Mouse (Mus musculus) kidney, postnatal 36 days (tissue): Measurements from ENCODE around the gene Gal3st2b.
"Not testable (repeated sequence)": the region's sequence is repeated elsewhere in the genome, so short reads cannot be mapped to it uniquely, and the experiment has no call there.

Experiments used
- DNase-seq, 2 experiments: peaks; one replicate each; pipeline ENCODE4 v3.0.0; 2021 to 2022; ENCODE audit warnings: mixed read lengths in 2 of 2

The Gal3st2b gene

DNA sequence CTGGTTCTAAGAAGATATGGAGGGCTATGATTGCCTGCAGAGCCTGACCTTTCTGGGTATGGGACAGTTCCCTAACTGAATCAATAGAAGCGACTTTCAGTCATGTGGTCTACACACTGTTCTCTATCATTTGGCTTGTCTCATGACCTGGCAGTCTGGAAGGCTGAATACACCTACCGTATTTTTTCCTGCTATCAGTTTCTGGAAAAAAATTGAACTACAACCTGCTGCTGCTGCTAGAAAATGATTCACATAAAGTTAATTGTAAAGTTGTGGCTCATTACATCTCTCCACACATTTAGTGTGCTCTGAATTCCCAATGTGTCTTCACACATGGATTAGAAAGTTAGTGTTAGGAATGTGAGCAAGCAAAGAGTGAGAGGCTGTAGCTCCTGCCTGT is at the start of gene Gal3st2b:
Gal3st2b (plus strand) TSS at position 301 of the 400 bp plus-strand sequence.
- DNase-seq = not testable (repeated sequence)

DNA sequence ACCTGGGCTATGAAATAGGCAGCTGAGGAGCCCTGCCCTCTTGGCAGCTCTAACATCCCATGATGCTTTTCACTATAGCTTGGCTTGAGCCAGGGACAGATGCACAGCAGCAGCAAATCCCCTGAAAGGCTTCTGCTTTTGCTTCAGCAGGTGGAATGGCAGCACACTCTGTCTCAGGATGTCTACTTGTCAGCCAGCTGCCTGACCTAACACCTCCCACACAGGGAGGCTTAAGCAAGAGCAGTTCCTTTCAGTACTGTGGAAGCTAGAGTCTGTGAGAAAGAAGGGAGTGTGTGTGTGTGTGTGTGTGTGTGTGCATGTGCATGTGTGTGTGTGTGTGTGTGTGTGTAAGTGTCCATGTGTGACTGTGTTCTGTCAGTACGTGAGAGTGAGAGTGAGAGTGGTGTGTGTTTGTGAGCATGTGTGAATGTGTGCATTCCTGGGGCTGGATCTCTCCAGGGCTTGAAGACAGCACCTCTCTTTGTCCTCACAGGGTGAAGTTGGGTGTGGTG is 46.5 kb upstream of the Gal3st2b start:
- DNase-seq = not testable (repeated sequence)

GRCm38 (mm10) chr1:93874405-93874804 is 43.7 kb upstream of the Gal3st2b start:
- not testable (repeated sequence) for DNase-seq

DNA sequence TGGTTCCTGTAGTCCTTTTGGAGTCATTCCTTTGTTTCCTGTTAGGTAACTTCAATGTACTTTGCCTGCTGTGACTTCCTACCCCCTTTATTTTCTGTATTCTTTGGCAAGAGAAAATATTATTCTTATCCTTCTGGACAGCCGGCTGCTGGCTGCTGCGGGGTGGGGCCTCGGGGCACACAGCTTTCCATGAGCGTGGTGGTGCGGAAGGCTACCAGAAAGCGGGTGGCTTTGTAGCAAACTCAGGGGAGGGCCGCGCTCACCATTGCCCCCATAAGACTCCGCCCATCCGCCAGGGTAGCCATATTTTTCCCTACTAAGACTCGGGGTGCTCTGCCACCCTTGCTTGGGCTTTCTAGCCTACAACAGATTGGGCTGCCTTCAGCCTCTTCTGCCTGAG is 36.3 kb upstream of the Gal3st2b start:
- not testable (repeated sequence) for DNase-seq

DNA sequence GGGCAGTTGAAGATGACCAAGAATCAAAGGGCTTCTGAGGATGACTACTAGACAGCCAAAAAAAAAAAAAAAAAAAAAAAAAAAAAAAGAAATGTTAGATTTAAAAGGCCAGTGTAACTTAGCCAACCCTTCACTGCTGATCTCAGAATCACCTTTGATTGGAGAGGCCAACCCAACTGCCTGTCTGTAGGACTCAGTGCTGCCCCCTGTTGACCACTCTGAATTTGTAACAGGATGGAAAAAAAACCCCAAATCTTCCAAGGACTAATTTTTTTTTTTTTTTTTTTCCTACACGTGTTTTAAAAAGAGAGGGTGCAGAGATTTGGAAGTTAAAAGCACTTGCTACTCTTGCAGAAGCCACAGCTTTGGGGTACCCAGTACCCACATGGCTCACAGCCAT is 27.2 kb upstream of the Gal3st2b start:
- peak in 1 of 2 experiments; percentile 30 for DNase-seq

- DNase-seq = not testable (repeated sequence)
Observed at GRCm38 (mm10) chr1:93897395-93897794, 20.7 kb upstream of the Gal3st2b start.

GRCm38 (mm10) chr1:93901291-93901690 is 16.8 kb upstream of the Gal3st2b start:
- DNase-seq = not testable (repeated sequence)

DNA sequence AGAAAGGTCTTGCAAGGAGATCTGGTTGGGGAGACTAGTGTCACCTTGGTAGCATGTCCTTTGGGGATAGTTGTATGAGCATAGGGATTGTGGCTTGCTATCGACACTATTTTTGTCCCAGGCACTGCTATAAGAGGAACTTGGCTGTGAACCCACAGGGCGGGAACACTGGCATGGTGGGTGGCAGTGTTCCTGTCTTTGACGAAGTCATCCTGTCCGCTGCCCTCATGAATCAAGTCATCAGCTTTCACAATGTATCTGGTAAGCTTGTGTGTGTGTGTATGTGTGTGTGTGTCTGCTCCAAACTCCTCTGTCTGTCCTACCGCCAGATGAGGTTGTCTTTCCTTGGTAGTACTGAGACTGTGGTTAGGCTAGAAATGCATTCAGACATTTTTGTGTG is 11.4 kb upstream of the Gal3st2b start:
- DNase-seq = not testable (repeated sequence)

DNA sequence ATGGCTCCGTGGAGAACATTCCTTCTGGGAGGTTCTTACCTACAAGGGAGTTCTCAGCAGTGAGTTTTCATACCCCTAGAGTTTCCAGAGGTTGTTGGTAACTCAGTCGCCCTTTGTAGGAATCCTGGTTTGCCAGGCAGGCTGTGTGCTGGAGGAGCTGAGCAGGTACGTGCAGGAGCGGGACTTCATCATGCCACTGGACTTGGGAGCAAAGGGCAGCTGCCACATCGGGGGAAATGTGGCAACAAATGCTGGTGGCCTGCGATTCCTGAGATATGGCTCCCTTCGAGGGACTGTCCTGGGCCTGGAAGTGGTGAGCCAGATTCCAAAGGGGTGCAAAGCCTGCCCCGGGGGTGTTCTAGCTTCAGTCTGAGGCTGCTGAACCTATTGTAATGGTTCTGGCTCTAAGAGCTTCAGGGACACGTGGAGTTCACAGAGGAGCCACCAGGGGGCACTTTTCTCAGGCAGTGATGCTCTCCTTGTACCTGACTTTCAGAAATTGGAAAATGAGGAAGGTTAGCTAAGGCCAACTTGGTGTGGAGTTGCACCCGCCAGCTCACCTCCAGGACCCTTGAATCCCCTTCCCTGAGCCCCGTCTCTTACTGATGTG is 9.0 kb upstream of the Gal3st2b start:
- DNase-seq = not testable (repeated sequence)

DNA sequence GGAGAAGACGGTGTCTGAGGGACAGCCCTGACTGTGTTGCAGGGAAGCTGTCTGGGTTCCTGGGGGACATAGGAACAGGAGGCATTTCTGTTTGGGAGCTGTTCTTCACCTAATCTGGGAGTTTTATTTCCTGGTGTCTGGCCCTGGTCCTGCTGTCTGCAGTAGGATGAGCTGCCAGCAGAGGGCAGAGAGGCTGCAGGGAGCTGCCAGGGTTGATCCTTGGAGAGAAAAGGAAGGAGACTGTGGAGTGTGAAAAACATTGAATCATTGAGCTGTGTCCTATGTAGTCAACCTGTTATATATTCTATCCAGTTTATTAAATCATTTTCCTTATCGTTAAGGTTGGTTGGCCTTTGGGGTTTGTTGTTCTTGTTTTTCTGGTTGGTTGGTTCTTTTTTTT is 6.2 kb upstream of the Gal3st2b start:
- DNase-seq = not testable (repeated sequence)

GRCm38 (mm10) chr1:93917160-93917559 is 951 bp upstream of the Gal3st2b start:
- DNase-seq = not testable (repeated sequence)

- not testable (repeated sequence) for DNase-seq
Observed at GRCm38 (mm10) chr1:93918775-93919174, 664 bp downstream of the Gal3st2b start.

DNA sequence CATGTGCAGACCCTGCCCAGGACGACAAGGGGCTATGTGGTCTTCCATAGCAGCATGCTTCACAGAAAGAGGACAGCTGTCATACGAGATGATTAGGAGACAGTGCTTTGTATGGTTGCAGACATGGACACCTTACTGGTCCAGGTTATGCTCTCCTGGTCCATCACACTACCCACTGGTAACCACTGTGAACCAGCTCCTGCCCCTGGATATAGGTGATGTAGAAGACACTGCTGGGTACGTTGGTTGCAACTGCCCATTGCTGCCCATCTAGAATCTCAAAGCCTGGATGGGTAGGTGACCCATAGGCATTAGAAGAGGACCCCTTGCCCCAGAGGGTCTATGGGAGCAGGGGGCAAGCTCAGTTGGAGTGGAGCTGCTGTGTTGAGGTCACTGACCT is 1.2 kb downstream of the Gal3st2b start:
- DNase-seq = not testable (repeated sequence)

- DNase-seq = not testable (repeated sequence)
Observed at GRCm38 (mm10) chr1:93922609-93923008, 4.5 kb downstream of the Gal3st2b start.

- DNase-seq = not testable (repeated sequence)
Observed at GRCm38 (mm10) chr1:93923098-93923497, 5.0 kb downstream of the Gal3st2b start.

DNA sequence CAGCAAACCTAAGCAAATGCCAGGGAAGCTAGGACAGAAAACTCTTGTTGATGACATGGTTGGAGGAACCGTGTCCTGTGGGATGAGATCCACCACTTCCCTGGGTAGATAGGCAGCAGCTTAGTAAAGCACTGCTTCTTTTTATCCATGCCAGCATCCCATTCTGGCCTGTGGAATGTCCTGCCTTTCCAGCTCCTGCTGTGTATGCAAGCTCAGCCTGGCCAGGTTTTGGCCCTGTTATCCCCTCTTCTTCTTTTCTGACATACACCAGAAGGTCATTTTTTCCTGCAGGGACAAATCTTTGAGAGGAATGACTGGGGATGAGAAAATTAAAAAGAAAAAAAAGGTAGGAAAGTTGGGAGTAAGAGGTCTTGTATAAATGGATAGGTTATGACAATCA is 17.3 kb downstream of the Gal3st2b start:
- not testable (repeated sequence) for DNase-seq

DNA sequence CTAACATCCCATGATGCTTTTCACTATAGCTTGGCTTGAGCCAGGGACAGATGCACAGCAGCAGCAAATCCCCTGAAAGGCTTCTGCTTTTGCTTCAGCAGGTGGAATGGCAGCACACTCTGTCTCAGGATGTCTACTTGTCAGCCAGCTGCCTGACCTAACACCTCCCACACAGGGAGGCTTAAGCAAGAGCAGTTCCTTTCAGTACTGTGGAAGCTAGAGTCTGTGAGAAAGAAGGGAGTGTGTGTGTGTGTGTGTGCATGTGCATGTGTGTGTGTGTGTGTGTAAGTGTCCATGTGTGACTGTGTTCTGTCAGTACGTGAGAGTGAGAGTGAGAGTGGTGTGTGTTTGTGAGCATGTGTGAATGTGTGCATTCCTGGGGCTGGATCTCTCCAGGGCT is 19.7 kb downstream of the Gal3st2b start:
- DNase-seq = not testable (repeated sequence)

DNA sequence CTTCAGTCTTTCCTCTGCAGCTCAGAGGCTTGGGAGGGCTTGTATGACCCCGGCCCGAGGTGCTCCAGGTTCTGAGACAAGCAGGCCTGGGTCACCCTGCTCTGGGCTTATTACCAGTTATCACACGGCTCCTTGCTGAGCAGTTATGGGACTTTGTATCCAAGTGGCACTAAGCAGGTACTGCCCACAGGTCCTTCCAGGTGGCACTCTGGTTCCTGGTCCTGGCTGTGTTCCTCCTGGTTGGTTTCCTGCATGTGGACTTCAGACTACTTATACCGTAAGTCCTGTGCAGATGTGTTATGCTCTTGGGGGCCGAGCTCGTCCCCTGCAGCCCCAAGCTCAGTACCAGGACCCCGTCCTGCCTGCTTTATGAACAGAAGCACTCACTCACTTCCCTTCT is 20.3 kb downstream of the Gal3st2b start:
- not testable (repeated sequence) for DNase-seq

GRCm38 (mm10) chr1:93949087-93949486 is 31.0 kb downstream of the Gal3st2b start:
- DNase-seq = not testable (repeated sequence)

- not testable (repeated sequence) for DNase-seq
Observed at GRCm38 (mm10) chr1:93966489-93966888, 48.4 kb downstream of the Gal3st2b start.

DNA sequence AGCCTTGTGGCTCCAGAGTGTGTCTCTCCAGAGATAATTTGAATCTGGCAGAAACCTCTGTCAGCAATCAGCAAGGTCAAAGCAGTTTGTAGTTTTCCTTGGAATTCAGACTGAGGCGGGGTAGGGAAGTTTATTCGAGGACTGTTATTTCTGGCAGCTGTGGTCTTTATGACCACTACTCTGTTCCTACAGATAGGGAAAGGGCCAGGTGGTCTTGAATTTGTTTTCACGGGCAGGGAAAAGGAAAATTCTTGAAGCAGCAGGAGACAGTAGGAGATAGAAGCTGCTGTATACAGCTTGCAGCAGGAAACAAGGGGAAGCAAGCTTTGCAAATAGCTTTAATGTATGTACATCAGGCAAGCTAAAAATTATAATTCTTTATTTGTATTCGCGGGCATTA is 52.3 kb downstream of the Gal3st2b start:
- not testable (repeated sequence) for DNase-seq

GRCm38 (mm10) chr1:93970797-93971196 is 52.7 kb downstream of the Gal3st2b start:
- DNase-seq = not testable (repeated sequence)

DNA sequence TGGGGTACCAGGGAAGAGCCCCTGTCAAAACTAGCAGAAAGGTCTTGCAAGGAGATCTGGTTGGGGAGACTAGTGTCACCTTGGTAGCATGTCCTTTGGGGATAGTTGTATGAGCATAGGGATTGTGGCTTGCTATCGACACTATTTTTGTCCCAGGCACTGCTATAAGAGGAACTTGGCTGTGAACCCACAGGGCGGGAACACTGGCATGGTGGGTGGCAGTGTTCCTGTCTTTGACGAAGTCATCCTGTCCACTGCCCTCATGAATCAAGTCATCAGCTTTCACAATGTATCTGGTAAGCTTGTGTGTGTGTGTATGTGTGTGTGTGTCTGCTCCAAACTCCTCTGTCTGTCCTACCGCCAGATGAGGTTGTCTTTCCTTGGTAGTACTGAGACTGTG is 57.7 kb downstream of the Gal3st2b start:
- DNase-seq = not testable (repeated sequence)

GRCm38 (mm10) chr1:93978287-93978686 is 60.2 kb downstream of the Gal3st2b start:
- not testable (repeated sequence) for DNase-seq

GRCm38 (mm10) chr1:93980932-93981331 is 62.8 kb downstream of the Gal3st2b start:
- DNase-seq = not testable (repeated sequence)
